Mouse (Mus musculus) layer of hippocampus, adult 9-11 months (tissue): ENCODE results near the gene Ankrd52.
A peak's percentile ranks its signal among the peaks of the same experiment; 100 is the strongest.

Experiments
- DNase-seq: peaks from one replicate; pipeline ENCODE4 v3.0.0; 2022

Gene Ankrd52

GRCm38 (mm10) chr10:128403931-128404330, 27.0 kb downstream of the Ankrd52 start:
- no peak for DNase-seq

GRCm38 (mm10) chr10:128408591-128409535, 31.9 kb downstream of the Ankrd52 start:
- peak; percentile 55 for DNase-seq

- peak; percentile 98 for DNase-seq
Observed at GRCm38 (mm10) chr10:128409692-128410559, 33.0 kb downstream of the Ankrd52 start.

- no peak for DNase-seq
Observed at GRCm38 (mm10) chr10:128410560-128410845, 33.6 kb downstream of the Ankrd52 start.

GRCm38 (mm10) chr10:128411211-128412054, 34.5 kb downstream of the Ankrd52 start, which contains the start of the genes Nabp2 and Rnf41:
Nabp2 (minus strand) TSS chr10:128411492.
Rnf41 (plus strand) TSS chr10:128411657.
- peak; percentile 97 for DNase-seq

GRCm38 (mm10) chr10:128412055-128412381, 35.1 kb downstream of the Ankrd52 start:
- no peak for DNase-seq

- DNase-seq, result no peak
Observed at GRCm38 (mm10) chr10:128412558-128412957, 35.6 kb downstream of the Ankrd52 start.

- no peak for DNase-seq
Observed at GRCm38 (mm10) chr10:128413076-128413475, 36.2 kb downstream of the Ankrd52 start.

- DNase-seq, result no peak
Observed at GRCm38 (mm10) chr10:128414848-128415247, 37.9 kb downstream of the Ankrd52 start.

- DNase-seq, result no peak
Observed at GRCm38 (mm10) chr10:128422426-128422825, 45.5 kb downstream of the Ankrd52 start.

GRCm38 (mm10) chr10:128424604-128425003, 47.7 kb downstream of the Ankrd52 start:
- DNase-seq, result no peak

- DNase-seq, result no peak
Observed at GRCm38 (mm10) chr10:128425260-128425659, 48.3 kb downstream of the Ankrd52 start.

GRCm38 (mm10) chr10:128429052-128429451, 52.1 kb downstream of the Ankrd52 start:
- no peak for DNase-seq

GRCm38 (mm10) chr10:128429454-128429853, 52.5 kb downstream of the Ankrd52 start:
- DNase-seq, result no peak

- DNase-seq, result no peak
Observed at GRCm38 (mm10) chr10:128433417-128433816, 56.5 kb downstream of the Ankrd52 start.

GRCm38 (mm10) chr10:128434681-128435080, 57.8 kb downstream of the Ankrd52 start:
- DNase-seq, result no peak

GRCm38 (mm10) chr10:128435186-128435823, 58.4 kb downstream of the Ankrd52 start:
- no peak for DNase-seq

- no peak for DNase-seq
Observed at GRCm38 (mm10) chr10:128435873-128436272, 59.0 kb downstream of the Ankrd52 start.

GRCm38 (mm10) chr10:128436376-128436775, 59.5 kb downstream of the Ankrd52 start:
- no peak for DNase-seq

- peak; percentile 64 for DNase-seq
Observed at GRCm38 (mm10) chr10:128438675-128439279, 61.9 kb downstream of the Ankrd52 start.

GRCm38 (mm10) chr10:128440407-128440806, 63.5 kb downstream of the Ankrd52 start:
- DNase-seq, result no peak
